Mouse (Mus musculus) bone marrow, adult 2 months (tissue): ENCODE data around the gene Rpgrip1l.

Source experiments
- CTCF ChIP-seq: fragments of 200-500 bp; IDR thresholded peaks from 2 replicates; pipeline ENCODE4 v1.5.1; 2011; ENCODE audit warnings: low read length, control low read depth; ENCODE audit not compliant: control insufficient read depth, insufficient read depth
- POLR2A ChIP-seq: fragments of 200-500 bp; IDR thresholded peaks from 2 replicates; pipeline ENCODE4 v1.6.1; 2011; ENCODE audit warnings: low read depth, mild to moderate bottlenecking, control low read depth, low read length, borderline replicate concordance; ENCODE audit not compliant: control insufficient read depth

DNA sequence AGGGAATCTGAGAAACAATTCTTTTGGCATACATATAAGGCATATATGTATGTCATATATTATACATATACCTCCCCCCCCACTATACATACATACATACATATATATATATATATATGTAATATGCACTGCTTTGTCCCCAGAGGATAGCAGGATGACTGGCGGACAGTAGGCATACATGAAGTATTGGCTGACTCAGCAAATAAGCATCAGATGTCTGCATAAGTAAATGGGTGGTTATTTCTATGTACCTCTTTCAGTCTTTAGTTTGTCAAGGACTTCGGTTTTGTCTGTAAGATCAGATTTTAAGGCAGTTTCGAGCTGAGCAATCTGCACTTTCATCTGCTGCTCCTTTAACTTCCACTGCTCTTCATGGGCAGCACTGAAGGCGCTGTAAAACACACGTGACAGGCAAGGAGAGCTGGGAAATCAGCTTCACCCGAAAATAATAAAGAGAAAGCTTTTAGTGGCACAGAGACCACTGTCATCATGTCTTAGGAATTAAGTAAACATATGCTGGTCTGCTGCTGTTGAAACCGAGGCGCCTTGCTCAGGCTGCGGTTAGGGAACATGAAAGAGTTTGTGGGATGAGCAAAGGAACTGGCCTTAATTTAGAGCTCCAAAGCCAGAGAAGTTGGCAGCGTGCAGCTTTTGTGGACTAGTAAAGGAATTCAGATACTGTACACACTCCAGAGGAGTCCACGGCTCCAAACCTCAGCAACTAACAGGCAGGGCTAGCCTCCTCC, 32.4 kb downstream of the Rpgrip1l start:
- no peak for TF ChIP-seq POLR2A
- TF ChIP-seq CTCF: no peak
